Mouse (Mus musculus) heart, adult 2 months (tissue): ENCODE data around the gene Ascc1.

ENCODE experiments used
- CTCF ChIP-seq: fragments of 200-600 bp; IDR thresholded peaks from 2 replicates; pipeline ENCODE4 v1.8.1; 2022; ENCODE audit warnings: antibody characterized with exemption, mild to moderate bottlenecking, moderate library complexity
- EP300 ChIP-seq: fragments of 200-500 bp; IDR thresholded peaks from 2 replicates; pipeline ENCODE4 v1.6.1; 2011; ENCODE audit warnings: low read depth, low read length, control low read depth; ENCODE audit not compliant: insufficient read depth
- POLR2A ChIP-seq: fragments of 200-500 bp; IDR thresholded peaks from 2 replicates; pipeline ENCODE4 v1.6.1; 2011; ENCODE audit warnings: mild to moderate bottlenecking, low read depth, low read length, control low read depth; ENCODE audit not compliant: insufficient read depth

- TF ChIP-seq EP300 (no peak), POLR2A (no peak), CTCF (no peak)
Observed at GRCm38 (mm10) chr10:60009115-60009514, 6.5 kb downstream of the Ascc1 start.
